Mouse (Mus musculus) MEL (cell line): ENCODE results near the gene Atrnl1. TPM values are rescaled to one million over a fixed set of nuclear protein-coding genes. Genes with fewer than 3 reads are reported as not detected.

Experiments used
- DNase-seq: peaks from one replicate; pipeline ENCODE4 v3.0.0; 2011; ENCODE audit warnings: low read depth, low spot score
- H3K27ac ChIP-seq: 2 replicates; pipeline ENCODE4 v1.5.1; 2012; ENCODE audit warnings: low read depth, mild to moderate bottlenecking, control low read depth, low read length, moderate library complexity; ENCODE audit not compliant: control insufficient read depth
- H3K27me3 ChIP-seq, 2 experiments: fragments of 150-350 bp in 1 of 2; sonication (generic) in 1 of 2; 2 replicates each; pipeline ENCODE4 v1.6.1; 2012; ENCODE audit warnings: low read length in 2 of 2, mild to moderate bottlenecking in 2 of 2, improper control_type of control experiment in 1 of 2, moderate library complexity in 1 of 2; ENCODE audit not compliant: insufficient read depth in 2 of 2, control insufficient read depth in 1 of 2
- H3K36me3 ChIP-seq, 2 experiments: 2 replicates each; pipeline ENCODE4 v1.6.1; 2012 to 2014; ENCODE audit warnings: low read length in 2 of 2, improper control_type of control experiment in 1 of 2, inconsistent platforms in 1 of 2, mild to moderate bottlenecking in 1 of 2; ENCODE audit not compliant: insufficient read depth in 2 of 2, control insufficient read depth in 1 of 2
- H3K4me1 ChIP-seq, 2 experiments: fragments of 150-350 bp in 1 of 2; sonication (generic) in 1 of 2; 2 replicates each; pipeline ENCODE4 v1.6.1; 2012; ENCODE audit warnings: low read length in 2 of 2, improper control_type of control experiment in 1 of 2, mild to moderate bottlenecking in 1 of 2; ENCODE audit not compliant: insufficient read depth in 2 of 2, control insufficient read depth in 1 of 2
- H3K4me3 ChIP-seq, 2 experiments: fragments of 150-350 bp in 1 of 2; sonication (generic) in 1 of 2; 2 replicates each; pipeline ENCODE4 v1.5.1; 2012; ENCODE audit warnings: low read depth in 2 of 2, low read length in 2 of 2, mild to moderate bottlenecking in 2 of 2, moderate library complexity in 2 of 2, control low read depth in 1 of 2, improper control_type of control experiment in 1 of 2; ENCODE audit not compliant: control insufficient read depth in 1 of 2, insufficient read depth in 1 of 2
- H3K79me2 ChIP-seq: 2 replicates; pipeline ENCODE4 v1.6.1; 2012; ENCODE audit warnings: mild to moderate bottlenecking, low read length, moderate library complexity; ENCODE audit not compliant: control insufficient read depth, poor library complexity, insufficient read depth
- H3K9ac ChIP-seq: 2 replicates; pipeline ENCODE4 v1.6.1; 2012; ENCODE audit warnings: low read depth, mild to moderate bottlenecking, control low read depth, low read length, moderate library complexity; ENCODE audit not compliant: control insufficient read depth, poor library complexity, severe bottlenecking
- H3K9me3 ChIP-seq: fragments of 150-350 bp; sonication (generic); replicated peaks from 2 replicates; pipeline ENCODE4 v1.6.1; 2012; ENCODE audit warnings: mild to moderate bottlenecking, low read length, improper control_type of control experiment, moderate library complexity; ENCODE audit not compliant: insufficient read depth
- CHD1 ChIP-seq: IDR thresholded peaks from 2 replicates; pipeline ENCODE4 v1.6.1; 2012; ENCODE audit warnings: low read depth, mild to moderate bottlenecking, inconsistent platforms, low read length, improper control_type of control experiment
- E2F4 ChIP-seq: IDR thresholded peaks from 2 replicates; pipeline ENCODE4 v1.6.1; 2011; ENCODE audit warnings: low read depth, low read length, improper control_type of control experiment, borderline replicate concordance
- ELF1 ChIP-seq: IDR thresholded peaks from 2 replicates; pipeline ENCODE4 v1.6.1; 2014; ENCODE audit warnings: low read depth, mild to moderate bottlenecking, inconsistent platforms, low read length, improper control_type of control experiment, moderate library complexity
- EP300 ChIP-seq, 2 experiments: IDR thresholded peaks; 2 replicates each; pipeline ENCODE4 v1.6.1; 2011; ENCODE audit warnings: improper control_type of control experiment in 2 of 2, low read length in 2 of 2, low read depth in 1 of 2, mild to moderate bottlenecking in 1 of 2
- GABPA ChIP-seq: IDR thresholded peaks from 2 replicates; pipeline ENCODE4 v1.6.1; 2012; ENCODE audit warnings: low read depth, mild to moderate bottlenecking, inconsistent platforms, low read length, improper control_type of control experiment, moderate library complexity
- MAZ ChIP-seq: IDR thresholded peaks from 2 replicates; pipeline ENCODE4 v1.6.1; 2012; ENCODE audit warnings: low read depth, mild to moderate bottlenecking, inconsistent platforms, low read length, improper control_type of control experiment
- NELFE ChIP-seq: IDR thresholded peaks from 2 replicates; pipeline ENCODE4 v1.6.1; 2011; ENCODE audit warnings: low read depth, low read length, improper control_type of control experiment
- NRF1 ChIP-seq: IDR thresholded peaks from 2 replicates; pipeline ENCODE4 v1.6.1; 2014; ENCODE audit warnings: low read depth, mild to moderate bottlenecking, inconsistent platforms, low read length, improper control_type of control experiment, moderate library complexity; ENCODE audit not compliant: poor library complexity, insufficient read depth, severe bottlenecking
- POLR2AphosphoS5 ChIP-seq: IDR thresholded peaks from 2 replicates; pipeline ENCODE4 v1.6.1; 2012; ENCODE audit warnings: low read depth, borderline replicate concordance, mild to moderate bottlenecking, inconsistent platforms, low read length, moderate library complexity, mixed read lengths
- TBP ChIP-seq: IDR thresholded peaks from 2 replicates; pipeline ENCODE4 v1.8.0; 2011; ENCODE audit warnings: low read depth, low read length, improper control_type of control experiment
- polyA plus RNA-seq, 2 experiments: library from polyadenylated mRNA; stranded (reverse) in 1 of 2; unstranded in 1 of 2; fragments of >175 nt in 1 of 2; fragments of >200 nt in 1 of 2; gene quantifications; 2 replicates each; pipeline versions ENCODE4 v1.2.1 to v1.2.4; 2012; ENCODE audit warnings: low replicate concordance in 2 of 2, low read depth in 1 of 2; ENCODE audit not compliant: insufficient read length in 2 of 2, insufficient read depth in 1 of 2, missing spikeins in 1 of 2
- total RNA-seq: library from RNA; depleted of rRNA; stranded (reverse); fragments of 300-350 nt; gene quantifications from 2 replicates; pipeline ENCODE4 v1.2.3, GENCODE M21; 2012

Atrnl1 gene
- total and polyA plus RNA-seq, 3 experiments = 6.4 to 8.2 TPM; not detected in 1

DNA sequence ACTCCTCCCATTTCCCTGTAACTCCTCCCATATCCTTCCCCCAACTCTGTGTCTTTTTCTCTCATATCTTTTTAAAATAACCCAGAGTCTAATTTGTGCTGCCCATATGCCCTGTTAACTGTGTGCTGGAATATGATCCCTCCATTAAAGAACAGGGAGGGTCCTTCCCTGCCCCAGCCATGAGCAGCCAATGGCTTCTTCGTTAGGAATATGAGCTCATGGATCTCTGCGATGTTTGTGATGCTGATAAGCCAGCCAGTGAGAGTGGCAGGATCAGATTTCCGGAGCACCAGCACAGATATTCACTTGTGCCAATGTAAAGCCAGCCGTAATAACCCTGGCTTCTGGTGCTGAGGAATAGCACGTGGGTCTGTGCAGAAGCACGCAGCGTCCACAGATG, 477.6 kb downstream of the Atrnl1 start:
- no peak overlapping the region for H3K9ac ChIP-seq
- no peaks in the 10 kb centered on the region for H3K9me3 ChIP-seq

DNA sequence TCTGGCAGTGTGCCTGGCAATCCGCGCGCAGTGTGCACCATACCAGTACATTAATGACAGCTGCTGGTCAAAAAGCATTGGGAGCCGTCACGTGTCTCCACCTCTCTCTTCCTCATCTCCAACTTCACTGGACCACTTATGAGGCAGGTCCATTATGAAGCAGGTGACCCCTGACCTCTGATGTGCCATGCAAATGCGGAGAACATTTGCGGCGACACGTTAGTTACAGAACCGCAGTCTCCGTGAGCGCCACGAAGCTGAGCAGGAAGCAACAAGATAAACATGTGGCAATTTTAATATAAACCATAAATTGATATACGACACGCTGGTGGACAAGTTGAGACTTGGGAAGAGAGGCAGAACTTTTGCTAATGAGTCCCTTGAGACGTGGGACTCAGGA, 481.1 kb downstream of the Atrnl1 start:
- Histone ChIP-seq H3K27ac (no peak overlapping the region), H3K36me3 (no peaks in the 10 kb centered on the region), H3K4me3 (no peak overlapping the region), H3K79me2 (no peaks in the 10 kb centered on the region), H3K9me3 (no peaks in the 10 kb centered on the region), H3K4me1 (no peaks in the 10 kb centered on the region), H3K27me3 (no peaks in the 10 kb centered on the region), H3K9ac (no peak overlapping the region)
- TF ChIP-seq POLR2AphosphoS5 = no peak
- no peak for TF ChIP-seq EP300 (IDR thresholded peaks at IDR 0.05; ENCODE audit: low read depth in 1 of 2, low read length in 2 of 2)
- TF ChIP-seq CHD1 = no peak
- TF ChIP-seq TBP = no peak
- TF ChIP-seq NRF1 = no peak
- DNase-seq = no peak

More for the DNA sequence above, 477.6 kb downstream of the Atrnl1 start:
- Histone ChIP-seq H3K27me3 (no peaks in the 10 kb centered on the region), H3K79me2 (no peaks in the 10 kb centered on the region), H3K27ac (no peak overlapping the region), H3K4me1 (no peaks in the 10 kb centered on the region), H3K36me3 (no peaks in the 10 kb centered on the region), H3K4me3 (no peak overlapping the region)
- DNase-seq = no peak
- TF ChIP-seq MAZ (no peak), NELFE (no peak)

DNA sequence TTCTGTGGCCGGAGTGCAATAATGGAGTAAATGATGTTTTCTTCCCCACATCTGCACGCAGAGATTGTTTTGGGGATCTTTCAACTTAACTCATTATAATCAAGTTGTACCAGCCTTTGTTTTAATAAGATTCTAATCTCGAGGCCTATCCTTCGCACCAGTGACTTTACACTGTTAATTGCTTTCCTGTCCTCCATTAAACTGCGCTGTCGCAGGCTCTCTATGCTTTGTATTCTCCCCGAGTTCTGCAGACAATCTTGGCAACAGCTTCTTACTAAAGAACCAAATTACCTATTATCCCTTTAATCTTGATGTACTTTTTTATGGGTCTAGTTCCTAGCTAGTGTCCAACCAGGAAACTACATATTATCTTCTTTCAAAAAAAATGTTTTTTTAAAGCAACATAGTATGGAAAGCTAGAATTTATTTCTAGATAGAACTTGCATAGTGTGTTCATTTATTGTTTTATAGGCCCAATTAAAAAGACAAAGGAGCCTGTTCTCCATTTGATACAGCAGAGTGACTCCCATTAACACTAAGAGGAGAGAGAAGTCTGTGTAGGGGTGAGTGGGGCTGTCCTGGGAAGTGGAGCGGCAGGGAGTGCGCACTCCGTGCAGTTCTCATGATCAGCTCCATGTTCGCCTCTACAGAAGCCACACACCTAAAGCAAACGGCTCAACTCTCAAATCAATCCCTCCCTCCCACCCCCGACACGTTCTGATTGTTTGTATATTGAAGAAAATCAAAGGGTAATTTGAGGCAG, 484.1 kb downstream of the Atrnl1 start:
- no peak for TF ChIP-seq GABPA

DNA sequence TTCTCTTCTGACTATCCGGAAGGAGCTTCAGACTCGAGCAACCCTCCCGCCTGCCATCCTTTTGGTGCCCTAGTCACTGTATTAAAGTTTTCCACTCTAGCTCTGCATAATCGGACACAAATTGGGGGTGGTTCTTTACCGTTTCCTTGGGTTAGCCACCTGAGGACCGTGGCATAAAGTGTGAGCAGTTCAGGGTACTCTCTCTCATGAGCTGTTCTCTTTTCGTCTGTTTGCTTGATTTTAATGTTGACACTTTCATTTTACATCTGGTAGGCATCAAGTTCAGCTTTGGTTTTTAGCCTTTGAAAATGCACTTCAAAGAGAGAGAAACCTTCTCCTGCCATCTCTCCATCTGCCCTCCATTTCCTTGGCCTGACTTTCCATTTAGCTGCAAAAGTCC, 484.9 kb downstream of the Atrnl1 start:
- TF ChIP-seq ELF1 (no peak), E2F4 (no peak), MAZ (no peak)
- no peak for DNase-seq
- no peaks in the 10 kb centered on the region for H3K79me2 ChIP-seq
- H3K9ac ChIP-seq = no peak overlapping the region
- no peaks in the 10 kb centered on the region for H3K9me3 ChIP-seq
- no peaks in the 10 kb centered on the region for H3K36me3 ChIP-seq
- no peak overlapping the region for H3K4me3 ChIP-seq
- H3K4me1 ChIP-seq = no peaks in the 10 kb centered on the region
- H3K27ac ChIP-seq = no peak overlapping the region
- no peaks in the 10 kb centered on the region for H3K27me3 ChIP-seq

More for the DNA sequence above, 484.1 kb downstream of the Atrnl1 start:
- no peak for DNase-seq
- no peaks in the 10 kb centered on the region for H3K9me3 ChIP-seq
- H3K4me1 ChIP-seq = no peaks in the 10 kb centered on the region
- H3K27ac ChIP-seq = no peak overlapping the region
- H3K36me3 ChIP-seq = no peaks in the 10 kb centered on the region
- no peak overlapping the region for H3K9ac ChIP-seq
- H3K79me2 ChIP-seq = no peaks in the 10 kb centered on the region
- H3K4me3 ChIP-seq = no peak overlapping the region
- H3K27me3 ChIP-seq = no peaks in the 10 kb centered on the region
